Mouse (Mus musculus): ENCODE measurements around the gene Spata9.
"Not testable (repeated sequence)": the region's sequence is repeated elsewhere in the genome, so short reads cannot be mapped to it uniquely, and the experiment has no call there.

- not testable (repeated sequence) for TF ChIP-seq POLR2A (IDR thresholded peaks at IDR 0.05; ENCODE audit: control insufficient read depth, low read depth, low read length); CTCF (IDR thresholded peaks at IDR 0.05; ENCODE audit: control insufficient read depth, insufficient read depth, insufficient replicate concordance, low read depth, low read length)
Measured at GRCm38 (mm10) chr13:75929071-75929470, 37.9 kb upstream of the Spata9 start.

Measured in testis, adult 2 months (tissue).